Mouse (Mus musculus): ENCODE results near the gene Fmo4.
"Not testable (repeated sequence)": the region's sequence is repeated elsewhere in the genome, so short reads cannot be mapped to it uniquely, and the experiment has no call there.

Fmo4 gene

GRCm38 (mm10) chr1:162792306-162793044 is 21.3 kb downstream of the Fmo4 start:
- no peak for DNase-seq (ENCODE audit: low spot score)

- no peak for DNase-seq (ENCODE audit: low spot score)
Observed at GRCm38 (mm10) chr1:162785222-162785621, 28.6 kb downstream of the Fmo4 start.

- DNase-seq (ENCODE audit: low spot score) = no peak
Observed at GRCm38 (mm10) chr1:162783669-162784248, 30.0 kb downstream of the Fmo4 start.

- DNase-seq (ENCODE audit: low spot score) = not testable (repeated sequence)
Observed at GRCm38 (mm10) chr1:162781035-162781434, 32.7 kb downstream of the Fmo4 start.

- no peak for DNase-seq (ENCODE audit: low spot score)
Observed at GRCm38 (mm10) chr1:162777943-162778538, 35.7 kb downstream of the Fmo4 start.

- DNase-seq (ENCODE audit: low spot score) = no peak
Observed at GRCm38 (mm10) chr1:162773661-162774060, 40.1 kb downstream of the Fmo4 start.

- DNase-seq (ENCODE audit: low spot score) = no peak
Observed at GRCm38 (mm10) chr1:162771617-162772360, 42.0 kb downstream of the Fmo4 start.

- DNase-seq (ENCODE audit: low spot score) = peak; percentile 71
Observed at GRCm38 (mm10) chr1:162752009-162752408, 61.8 kb downstream of the Fmo4 start.

- DNase-seq (ENCODE audit: low spot score) = no peak
Observed at GRCm38 (mm10) chr1:162749607-162750006, 64.2 kb downstream of the Fmo4 start.

- DNase-seq (ENCODE audit: low spot score) = peak; percentile 33
Observed at GRCm38 (mm10) chr1:162748761-162749160, 65.0 kb downstream of the Fmo4 start.

Data from T-cell, adult 2 months (primary cell).